Mouse (Mus musculus) liver, embryonic 14.5 days (tissue): Measurements from ENCODE around the gene Kalrn.

Experiments used
- CTCF ChIP-seq: IDR thresholded peaks from 2 replicates; pipeline ENCODE4 v1.5.1; 2016; ENCODE audit warnings: antibody characterized with exemption, low read depth, control low read depth
- EP300 ChIP-seq: IDR thresholded peaks from 2 replicates; pipeline ENCODE4 v1.6.1; 2016; ENCODE audit warnings: antibody characterized with exemption, low read depth

- no peak for TF ChIP-seq CTCF
- TF ChIP-seq EP300: no peak
These were observed 275.2 kb downstream of the Kalrn start for GRCm38 (mm10) chr16:34297911-34298682.
